Mouse (Mus musculus): ENCODE measurements around the gene Nucb2. TPM values are rescaled to one million over a fixed set of nuclear protein-coding genes. Genes with fewer than 3 reads are reported as not detected.

Gene Nucb2
- polyA plus RNA-seq, 1 experiment from 2014 or later, result 11.7 TPM

DNA sequence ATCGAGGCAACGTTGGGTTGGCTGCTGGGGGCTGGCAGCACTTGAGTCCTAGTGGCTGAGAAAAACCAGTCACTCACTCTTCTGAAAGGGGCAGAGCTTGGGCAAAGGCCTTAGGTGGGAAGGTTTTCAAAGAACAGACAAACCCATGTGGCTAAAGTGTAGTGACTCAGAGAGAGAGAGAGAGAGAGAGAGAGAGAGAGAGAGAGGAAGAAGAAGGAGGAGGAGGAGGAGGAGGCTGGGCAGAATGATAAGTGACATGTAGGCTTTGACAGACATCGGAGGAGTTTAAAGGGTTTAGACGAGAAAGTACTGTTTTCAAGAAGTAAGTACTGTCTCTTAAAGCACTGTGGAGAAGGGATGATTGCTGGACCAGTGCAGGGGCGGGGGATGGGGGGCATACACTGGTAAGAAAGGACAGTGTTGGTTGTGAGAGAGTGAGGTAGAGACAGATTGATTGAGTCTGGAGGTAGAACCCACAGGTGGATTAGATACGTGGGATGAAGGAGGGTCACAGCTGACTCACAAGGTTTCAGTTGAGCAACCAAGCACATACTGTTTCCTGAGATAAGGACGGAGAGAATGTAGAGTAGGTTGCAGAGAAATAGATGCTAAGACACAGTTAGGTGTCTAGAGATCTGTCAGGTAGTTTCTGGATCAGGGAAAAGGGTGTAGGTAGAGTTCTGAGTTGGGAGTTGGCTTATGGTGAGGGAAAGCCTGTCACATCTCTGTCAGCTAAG is 10.7 kb upstream of the Nucb2 start:
- 83% methylated on average over 7 of the region's 7 CpGs for WGBS

DNA sequence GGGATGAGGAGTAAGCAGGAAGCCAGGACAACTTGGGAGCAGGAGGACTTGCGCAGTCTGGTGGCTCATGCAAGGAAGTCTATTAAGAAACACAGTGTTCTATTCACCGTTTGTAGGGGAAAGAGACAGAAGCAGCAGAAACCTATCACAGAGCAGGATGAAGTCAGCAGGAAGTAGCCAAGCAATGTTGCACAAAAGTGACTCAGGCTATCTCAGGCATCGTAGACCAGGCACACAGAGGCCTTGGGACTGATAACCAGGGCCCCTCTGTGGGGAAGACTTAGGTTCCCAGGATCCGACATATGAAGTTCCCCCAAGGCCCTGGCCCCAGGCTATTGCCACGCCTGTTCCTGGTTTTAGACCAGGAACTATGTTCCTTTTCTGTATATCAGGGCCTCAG is 9.6 kb upstream of the Nucb2 start:
- no peaks in the 10 kb centered on the region for H3K36me3 ChIP-seq
- H3K4me1 ChIP-seq, result no peaks in the 10 kb centered on the region
- no peak overlapping the region for H3K4me3 ChIP-seq
- H3K27ac ChIP-seq (replicated peaks), result no peak overlapping the region
- H3K27me3 ChIP-seq (ENCODE audit: low read depth, poor library complexity, severe bottlenecking), result no peaks in the 10 kb centered on the region
- no peak for DNase-seq (ENCODE audit: low spot score)
- WGBS, result 84% methylated on average over 5 of the region's 5 CpGs
- peaks cover 7% of the 10 kb centered on the region; the same call in 1 of the 2 replicates for H3K9me3 ChIP-seq (replicated peaks)

More for the DNA sequence above, 10.7 kb upstream of the Nucb2 start:
- Histone ChIP-seq H3K4me3 (no peak overlapping the region), H3K27me3 (ENCODE audit: low read depth, poor library complexity, severe bottlenecking) (no peaks in the 10 kb centered on the region), H3K27ac (replicated peaks) (no peak overlapping the region), H3K4me1 (no peaks in the 10 kb centered on the region), H3K9me3 (replicated peaks) (peaks cover 7% of the 10 kb centered on the region; the same call in 1 of the 2 replicates), H3K36me3 (no peaks in the 10 kb centered on the region)
- DNase-seq (ENCODE audit: low spot score), result no peak

DNA sequence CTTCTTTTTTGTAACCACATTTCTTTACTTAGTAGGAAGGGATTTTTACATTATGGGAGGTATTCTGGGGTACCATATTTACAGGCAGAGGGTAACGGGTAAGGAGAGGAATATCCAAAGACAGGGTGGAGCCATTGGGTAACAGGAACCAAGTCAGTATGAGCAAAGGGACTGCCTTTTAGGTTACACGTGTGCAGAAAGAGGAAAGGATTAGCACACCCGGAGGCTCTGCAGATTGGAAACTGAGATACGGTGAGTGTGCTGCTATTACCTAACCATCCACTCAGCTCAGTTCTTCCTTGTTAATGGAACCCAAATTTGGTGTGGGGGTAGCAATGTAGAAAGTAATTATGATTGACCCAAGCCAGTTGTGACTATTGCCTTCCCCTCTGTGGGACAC is 7.4 kb upstream of the Nucb2 start:
- no peak for DNase-seq (ENCODE audit: low spot score)
- peaks cover 7% of the 10 kb centered on the region; the same call in 1 of the 2 replicates for H3K9me3 ChIP-seq (replicated peaks)
- 0 out of 2 replicates have a peak, but pooled peaks cover 4% of the 10 kb centered on the region for H3K4me1 ChIP-seq
- H3K4me3 ChIP-seq, result no peak overlapping the region
- H3K36me3 ChIP-seq, result no peaks in the 10 kb centered on the region
- H3K27me3 ChIP-seq (ENCODE audit: low read depth, poor library complexity, severe bottlenecking), result no peaks in the 10 kb centered on the region
- no peak overlapping the region for H3K27ac ChIP-seq (replicated peaks)
- 91% methylated on average over 4 of the region's 4 CpGs for WGBS

DNA sequence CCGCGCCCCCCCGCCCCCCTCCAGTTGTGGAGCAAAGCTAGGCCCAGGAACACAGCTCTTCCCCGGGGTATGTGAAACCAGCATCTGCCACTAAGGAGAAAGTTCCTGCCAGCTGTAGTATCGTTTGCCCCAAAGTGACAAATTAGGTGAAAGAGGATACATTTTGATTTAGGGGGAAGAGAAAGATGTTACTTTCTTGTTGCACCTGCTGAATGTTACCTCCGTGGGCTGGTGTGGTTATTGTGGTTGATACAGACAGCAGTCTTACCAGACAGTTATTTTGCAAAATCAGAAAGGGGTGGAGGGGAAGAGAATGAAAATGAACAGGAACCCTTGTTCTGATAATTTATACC is 625 bp downstream of the Nucb2 start:
- H3K4me3 ChIP-seq, result peak overlapping the region; percentile 76
- WGBS, result 8% methylated on average over 6 of the region's 6 CpGs
- peak overlapping the region; percentile 93 for H3K27ac ChIP-seq (replicated peaks)
- H3K36me3 ChIP-seq, result peaks cover 5% of the 10 kb centered on the region
- H3K9me3 ChIP-seq (replicated peaks), result no peaks in the 10 kb centered on the region
- DNase-seq (ENCODE audit: low spot score), result no peak
- peaks cover 7% of the 10 kb centered on the region; the same call in 1 of the 2 replicates for H3K27me3 ChIP-seq (ENCODE audit: low read depth, poor library complexity, severe bottlenecking)
- peaks cover 30% of the 10 kb centered on the region for H3K4me1 ChIP-seq

DNA sequence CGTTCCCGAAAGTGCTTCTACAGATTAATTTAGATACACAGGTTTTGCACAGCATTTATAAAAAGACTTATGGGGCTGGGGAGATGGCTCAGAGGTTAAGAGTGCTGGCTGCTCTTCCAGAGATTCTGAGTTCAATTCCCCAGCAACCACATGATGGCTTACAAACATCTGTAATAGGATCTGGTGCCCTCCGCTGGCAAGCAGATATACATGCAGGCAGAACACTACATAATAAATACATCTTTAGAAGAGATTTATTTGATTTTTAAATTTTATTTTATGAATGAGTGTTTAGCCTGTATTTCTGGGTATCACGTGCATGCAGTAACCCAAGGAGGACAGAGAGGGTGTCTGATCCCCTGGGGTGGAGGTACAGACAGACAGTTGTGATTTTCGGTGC is 9.9 kb downstream of the Nucb2 start:
- WGBS, result 85% methylated on average over 5 of the region's 5 CpGs
- Histone ChIP-seq H3K9me3 (replicated peaks) (no peaks in the 10 kb centered on the region), H3K4me1 (no peaks in the 10 kb centered on the region), H3K4me3 (no peak overlapping the region), H3K36me3 (peaks cover 11% of the 10 kb centered on the region), H3K27ac (replicated peaks) (no peak overlapping the region), H3K27me3 (ENCODE audit: low read depth, poor library complexity, severe bottlenecking) (no peaks in the 10 kb centered on the region)
- no peak for DNase-seq (ENCODE audit: low spot score)

DNA sequence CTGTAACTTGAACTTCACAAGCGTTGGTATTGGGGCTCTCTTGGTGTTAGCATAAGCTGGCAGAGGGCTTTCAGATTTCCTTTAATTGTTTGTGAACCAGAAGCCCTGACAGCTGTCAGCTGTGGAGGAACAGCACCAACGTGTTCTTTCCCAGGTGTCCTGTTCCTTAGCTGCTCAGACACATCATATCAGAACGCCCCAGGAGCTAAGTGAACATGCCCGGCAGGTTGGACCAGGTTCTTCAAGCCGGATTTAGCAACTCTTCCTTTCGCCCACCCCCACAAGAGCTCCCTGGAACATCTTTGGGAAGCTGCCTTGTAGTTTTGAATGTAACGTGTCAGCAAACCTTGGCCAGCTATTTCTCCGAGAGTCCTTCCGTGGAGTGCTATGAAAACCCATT is 10.4 kb downstream of the Nucb2 start:
- no peak for DNase-seq (ENCODE audit: low spot score)
- H3K4me1 ChIP-seq, result no peaks in the 10 kb centered on the region
- no peaks in the 10 kb centered on the region for H3K9me3 ChIP-seq (replicated peaks)
- H3K27ac ChIP-seq (replicated peaks), result no peak overlapping the region
- H3K36me3 ChIP-seq, result peaks cover 9% of the 10 kb centered on the region
- no peak overlapping the region for H3K4me3 ChIP-seq
- H3K27me3 ChIP-seq (ENCODE audit: low read depth, poor library complexity, severe bottlenecking), result no peaks in the 10 kb centered on the region
- 84% methylated on average over 9 of the region's 9 CpGs for WGBS

DNA sequence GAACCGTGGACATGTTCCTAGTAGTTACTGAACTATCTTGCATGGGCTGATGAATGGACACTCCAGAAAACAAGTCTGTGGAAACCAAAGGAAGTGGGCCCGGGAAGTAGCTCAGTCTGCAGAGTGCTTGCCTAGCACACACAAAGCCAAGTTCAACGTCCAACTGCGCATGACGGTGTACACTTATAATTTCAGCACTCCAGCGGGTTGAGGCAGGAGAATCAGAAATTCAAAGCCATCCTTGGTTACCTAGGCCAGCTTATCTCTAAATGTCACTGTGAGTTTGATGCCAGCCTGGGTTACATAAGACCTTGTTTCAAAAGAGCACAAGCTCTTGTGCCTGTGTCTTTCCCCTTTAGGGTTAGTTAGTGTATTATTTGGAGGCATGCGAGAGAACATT is 10.9 kb downstream of the Nucb2 start:
- DNase-seq (ENCODE audit: low spot score), result no peak
- no peaks in the 10 kb centered on the region for H3K9me3 ChIP-seq (replicated peaks)

DNA sequence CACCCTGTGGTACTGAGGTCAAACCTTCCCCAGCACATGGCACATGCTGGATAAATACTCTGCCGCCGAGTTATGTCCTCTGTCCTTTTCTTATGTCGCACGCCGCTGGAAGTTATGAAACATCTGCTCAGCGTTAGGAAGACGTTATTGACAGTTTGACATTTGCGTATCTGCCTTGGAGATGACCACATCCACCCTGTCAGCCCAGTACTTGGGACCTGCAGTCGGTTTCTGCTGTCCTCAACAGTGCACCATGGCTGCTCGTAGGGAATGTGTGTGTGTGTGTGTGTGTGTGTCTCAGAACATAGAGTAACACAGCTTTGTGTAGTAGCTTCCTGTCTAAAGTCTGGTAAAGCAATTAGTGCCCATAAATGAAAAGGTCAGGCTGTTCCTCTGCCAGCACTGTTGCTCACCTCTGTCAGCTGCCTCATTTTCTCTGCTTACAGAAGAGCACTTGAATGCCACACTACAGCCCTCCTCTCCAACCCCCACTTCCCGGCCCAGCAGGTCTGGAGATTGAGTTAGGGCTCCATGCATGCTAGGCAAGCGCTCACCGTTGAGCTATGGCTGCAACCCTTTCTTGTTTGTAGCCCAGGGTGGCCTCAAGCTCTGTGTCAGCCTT is 11.5 kb downstream of the Nucb2 start:
- no peaks in the 10 kb centered on the region for H3K4me1 ChIP-seq
- H3K27me3 ChIP-seq (ENCODE audit: low read depth, poor library complexity, severe bottlenecking), result no peaks in the 10 kb centered on the region
- no peak for DNase-seq (ENCODE audit: low spot score)
- 88% methylated on average over 13 of the region's 13 CpGs for WGBS
- H3K36me3 ChIP-seq, result no peaks in the 10 kb centered on the region
- H3K27ac ChIP-seq (replicated peaks), result no peak overlapping the region
- no peaks in the 10 kb centered on the region for H3K9me3 ChIP-seq (replicated peaks)
- no peak overlapping the region for H3K4me3 ChIP-seq

More for the DNA sequence above, 10.9 kb downstream of the Nucb2 start:
- no peak overlapping the region for H3K4me3 ChIP-seq
- WGBS, result 93% methylated on average over 7 of the region's 7 CpGs
- no peaks in the 10 kb centered on the region for H3K4me1 ChIP-seq
- no peak overlapping the region for H3K27ac ChIP-seq (replicated peaks)
- no peaks in the 10 kb centered on the region for H3K27me3 ChIP-seq (ENCODE audit: low read depth, poor library complexity, severe bottlenecking)
- peaks cover 4% of the 10 kb centered on the region; the same call in 1 of the 2 replicates for H3K36me3 ChIP-seq

DNA sequence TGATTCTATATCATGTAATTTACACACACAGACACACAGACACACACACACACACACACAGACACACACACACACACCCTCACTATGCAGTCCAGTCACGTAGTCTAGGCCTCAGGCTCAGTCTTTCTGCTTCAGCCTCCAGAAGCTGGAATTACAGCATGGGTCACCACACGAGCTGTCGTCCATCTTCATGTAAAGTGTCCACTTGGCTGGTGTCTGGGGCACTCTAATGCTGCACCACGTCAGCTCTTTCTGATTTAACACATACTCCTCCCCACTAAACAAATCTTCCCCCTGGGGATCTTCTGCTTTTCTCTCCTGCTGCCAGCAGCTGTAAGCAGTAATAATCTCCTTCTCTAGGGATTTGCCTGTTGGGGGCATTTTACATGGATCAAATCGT is 13.1 kb downstream of the Nucb2 start:
- WGBS, result 72% methylated on average over 5 of the region's 5 CpGs

DNA sequence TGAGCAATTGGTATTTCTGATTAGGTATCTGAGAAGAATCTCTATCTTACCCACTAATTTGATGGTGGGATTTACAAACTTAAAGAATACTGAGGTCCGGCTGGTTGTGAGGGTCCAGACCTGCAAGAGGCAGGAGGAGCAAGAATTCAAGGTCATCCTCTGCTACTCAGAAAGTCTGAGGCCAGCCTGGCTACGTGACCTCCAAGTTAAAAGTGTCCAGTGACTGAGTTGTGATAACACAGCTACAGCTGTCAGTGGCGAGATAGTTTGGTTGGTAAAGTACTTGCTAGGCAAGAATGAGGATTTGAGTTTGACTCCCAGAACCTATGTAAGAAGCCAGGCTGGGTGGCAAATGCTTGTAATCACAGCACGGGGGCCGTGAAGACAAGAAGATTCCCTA is 14.0 kb downstream of the Nucb2 start:
- H3K4me1 ChIP-seq, result no peaks in the 10 kb centered on the region
- 89% methylated on average over 5 of the region's 5 CpGs for WGBS
- no peak overlapping the region for H3K4me3 ChIP-seq
- peaks cover 17% of the 10 kb centered on the region for H3K36me3 ChIP-seq
- DNase-seq (ENCODE audit: low spot score), result no peak
- H3K9me3 ChIP-seq (replicated peaks), result no peaks in the 10 kb centered on the region
- H3K27ac ChIP-seq (replicated peaks), result no peak overlapping the region
- no peaks in the 10 kb centered on the region for H3K27me3 ChIP-seq (ENCODE audit: low read depth, poor library complexity, severe bottlenecking)

More for the DNA sequence above, 13.1 kb downstream of the Nucb2 start:
- Histone ChIP-seq H3K9me3 (replicated peaks) (no peaks in the 10 kb centered on the region), H3K4me3 (no peak overlapping the region), H3K4me1 (no peaks in the 10 kb centered on the region), H3K27me3 (ENCODE audit: low read depth, poor library complexity, severe bottlenecking) (no peaks in the 10 kb centered on the region), H3K36me3 (peaks cover 8% of the 10 kb centered on the region), H3K27ac (replicated peaks) (no peak overlapping the region)
- no peak for DNase-seq (ENCODE audit: low spot score)

DNA sequence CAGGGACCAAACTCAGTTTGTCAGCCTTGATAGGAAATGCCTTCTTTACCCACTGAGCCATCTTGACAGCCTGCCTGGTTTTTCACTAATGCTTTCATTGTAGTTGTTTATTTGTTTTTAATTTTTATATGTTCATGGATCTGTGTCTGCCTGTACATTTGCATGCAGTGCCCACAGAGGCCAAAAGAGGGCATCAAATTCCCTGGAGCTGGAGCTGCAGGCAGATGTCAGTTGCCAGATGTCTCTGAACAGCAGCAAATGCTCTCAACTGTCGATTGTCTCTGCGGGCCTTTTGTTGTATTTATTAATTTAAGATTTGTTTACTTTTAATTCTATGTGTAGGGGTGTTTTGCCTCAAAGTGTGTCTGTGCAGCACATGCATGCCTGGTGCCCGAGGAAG is 15.6 kb downstream of the Nucb2 start:
- DNase-seq (ENCODE audit: low spot score), result peak; percentile 40
- Histone ChIP-seq H3K27ac (replicated peaks) (no peak overlapping the region), H3K27me3 (ENCODE audit: low read depth, poor library complexity, severe bottlenecking) (no peaks in the 10 kb centered on the region), H3K4me1 (no peaks in the 10 kb centered on the region), H3K9me3 (replicated peaks) (no peaks in the 10 kb centered on the region), H3K36me3 (peaks cover 32% of the 10 kb centered on the region), H3K4me3 (no peak overlapping the region)
- 68% methylated on average over 3 of the region's 3 CpGs for WGBS

DNA sequence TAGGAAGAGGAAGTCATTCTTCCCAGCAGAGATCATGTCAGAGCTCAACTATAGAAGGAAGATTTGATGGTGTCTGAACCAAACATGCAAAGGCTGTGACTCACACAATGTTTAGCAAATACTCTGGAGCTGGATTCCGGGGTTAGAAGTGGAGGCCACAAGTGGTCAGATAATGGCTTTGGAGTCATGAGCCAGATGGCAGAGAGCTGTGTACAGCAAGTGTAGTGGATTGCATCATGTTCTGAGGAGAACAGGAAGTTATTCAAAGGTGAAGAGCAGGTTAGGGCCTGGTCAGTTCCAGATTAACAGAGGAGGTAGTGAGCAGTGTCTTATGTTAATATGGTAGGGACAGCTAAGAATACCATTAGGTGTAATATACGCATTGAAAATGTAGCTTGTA is 20.4 kb downstream of the Nucb2 start:
- Histone ChIP-seq H3K27ac (replicated peaks) (no peak overlapping the region), H3K4me1 (no peaks in the 10 kb centered on the region), H3K9me3 (replicated peaks) (no peaks in the 10 kb centered on the region), H3K4me3 (no peak overlapping the region), H3K36me3 (peaks cover 68% of the 10 kb centered on the region), H3K27me3 (ENCODE audit: low read depth, poor library complexity, severe bottlenecking) (no peaks in the 10 kb centered on the region)
- WGBS, result 95% methylated on average over 2 of the region's 2 CpGs
- DNase-seq (ENCODE audit: low spot score), result no peak

DNA sequence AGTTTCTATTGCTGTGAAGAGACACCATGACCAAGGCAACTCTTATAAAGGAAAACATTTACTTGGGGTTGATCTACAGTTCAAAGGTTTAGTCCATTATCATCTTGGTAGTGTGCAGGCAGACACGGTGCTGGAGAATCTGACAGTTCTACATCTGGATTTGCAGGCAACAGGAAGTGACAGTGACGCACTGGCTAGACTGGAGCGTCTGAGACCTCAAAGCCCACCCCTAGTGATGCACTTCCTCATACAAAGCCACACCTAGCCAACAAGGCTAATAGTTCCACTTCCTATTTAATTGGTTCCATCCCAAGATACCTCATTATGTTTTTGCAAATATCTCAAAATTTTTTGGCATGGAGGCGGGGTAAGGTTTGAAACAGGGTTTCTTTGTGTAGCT is 25.6 kb downstream of the Nucb2 start:
- no peaks in the 10 kb centered on the region for H3K9me3 ChIP-seq (replicated peaks)
- no peaks in the 10 kb centered on the region for H3K27me3 ChIP-seq (ENCODE audit: low read depth, poor library complexity, severe bottlenecking)
- no peak for DNase-seq (ENCODE audit: low spot score)
- peaks cover 69% of the 10 kb centered on the region for H3K36me3 ChIP-seq
- 87% methylated on average over 4 of the region's 4 CpGs for whole genome bisulfite sequencing
- H3K27ac ChIP-seq (replicated peaks), result no peak overlapping the region
- H3K4me3 ChIP-seq, result no peak overlapping the region
- H3K4me1 ChIP-seq, result peaks cover 6% of the 10 kb centered on the region

All from midbrain, embryonic 10.5 days (tissue).